Mouse (Mus musculus) gastrocnemius, postnatal 4 days (tissue): ENCODE data around the gene Lrp5. TPM values are rescaled to one million over a fixed set of nuclear protein-coding genes. Genes with fewer than 3 reads are reported as not detected.
A peak's percentile ranks its signal among the peaks of the same experiment; 100 is the strongest.

Source experiments
- DNase-seq, 2 experiments: peaks; one replicate each; pipeline ENCODE4 v3.0.0; 2021 to 2022; ENCODE audit warnings: low spot score in 2 of 2, mixed read lengths in 2 of 2
- long read RNA-seq, 2 experiments: library from polyadenylated mRNA; stranded (forward); transcript quantifications; one replicate each; pipeline ENCODE4 v2.0.0; 2021
- total RNA-seq, 2 experiments: library from RNA; stranded (reverse); gene quantifications; 2 replicates each; pipeline ENCODE4 v1.2.3; 2021

Lrp5 gene
- total RNA-seq, result 10 to 100 TPM; 51.4 to 55.9 TPM
- long read RNA-seq, experiment 1, full-length matches to known transcripts, result 1 of 4 reads
- long read RNA-seq, experiment 1, partial matches to known transcripts, result 1 of 4 reads
- long read RNA-seq, experiment 1, other reads (novel, unspliced or antisense), result 2 of 4 reads
- long read RNA-seq, experiment 2, full-length matches to known transcripts, result 3 of 9 reads
- long read RNA-seq, experiment 2, partial matches to known transcripts, result 3 of 9 reads
- long read RNA-seq, experiment 2, other reads (novel, unspliced or antisense), result 3 of 9 reads

DNA sequence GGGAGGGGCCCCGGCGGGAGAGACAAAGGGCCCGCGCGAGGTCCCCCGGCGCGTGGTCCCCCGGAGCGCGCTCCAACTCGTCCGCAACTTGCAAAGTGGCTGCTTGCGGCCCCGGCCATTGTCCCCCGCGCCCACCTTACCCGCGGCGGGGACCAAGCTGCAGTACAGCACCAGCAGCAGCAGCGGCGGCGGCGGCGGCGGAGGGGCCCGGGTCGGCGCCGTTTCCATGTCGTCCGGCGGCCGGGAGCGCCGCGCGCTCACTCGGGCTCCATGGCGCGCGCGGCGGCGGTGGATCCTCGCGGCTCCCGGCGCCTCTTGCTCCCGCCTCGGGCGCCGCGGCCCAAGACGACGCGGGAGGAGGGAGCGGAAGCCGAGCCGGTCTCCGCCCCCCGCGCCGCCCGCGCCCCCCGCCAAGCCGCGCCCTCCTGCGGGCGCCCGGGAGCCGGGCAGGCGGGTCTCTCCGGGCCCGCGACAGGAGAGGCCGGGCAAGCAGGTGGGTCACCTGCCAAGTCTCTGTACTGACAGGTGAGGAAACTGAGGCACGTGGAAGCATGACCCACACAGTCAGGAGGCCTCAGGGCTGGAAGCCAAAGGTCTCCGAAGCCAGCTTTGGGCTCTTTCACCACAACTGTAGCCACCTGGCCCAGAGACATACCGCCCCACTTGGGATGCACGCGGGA is at the start of gene Lrp5:
TSS of gene Lrp5 (minus strand) at position 350 of the 680 bp plus-strand sequence.
- DNase-seq, result peak; percentile 46 to 67

DNA sequence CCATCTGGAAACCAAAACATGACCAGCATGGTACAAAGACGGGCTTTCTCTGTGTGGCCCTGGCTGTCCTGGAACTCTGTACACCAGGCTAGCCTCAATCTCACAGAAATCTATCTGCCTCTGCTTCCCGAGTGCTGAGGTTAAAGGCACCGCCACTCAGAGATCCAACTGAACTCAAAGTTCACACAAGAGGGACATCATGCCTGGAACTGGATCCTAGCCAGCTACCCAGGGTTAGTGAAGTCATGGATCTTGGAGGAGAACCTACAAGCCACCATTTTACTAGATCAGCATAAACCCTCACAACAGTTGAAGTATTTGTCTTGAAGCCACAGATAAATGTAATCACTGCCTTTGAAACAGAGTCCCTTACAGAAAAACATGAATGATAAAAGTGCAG is 49.6 kb upstream of the Lrp5 start:
- DNase-seq, result no peak

DNA sequence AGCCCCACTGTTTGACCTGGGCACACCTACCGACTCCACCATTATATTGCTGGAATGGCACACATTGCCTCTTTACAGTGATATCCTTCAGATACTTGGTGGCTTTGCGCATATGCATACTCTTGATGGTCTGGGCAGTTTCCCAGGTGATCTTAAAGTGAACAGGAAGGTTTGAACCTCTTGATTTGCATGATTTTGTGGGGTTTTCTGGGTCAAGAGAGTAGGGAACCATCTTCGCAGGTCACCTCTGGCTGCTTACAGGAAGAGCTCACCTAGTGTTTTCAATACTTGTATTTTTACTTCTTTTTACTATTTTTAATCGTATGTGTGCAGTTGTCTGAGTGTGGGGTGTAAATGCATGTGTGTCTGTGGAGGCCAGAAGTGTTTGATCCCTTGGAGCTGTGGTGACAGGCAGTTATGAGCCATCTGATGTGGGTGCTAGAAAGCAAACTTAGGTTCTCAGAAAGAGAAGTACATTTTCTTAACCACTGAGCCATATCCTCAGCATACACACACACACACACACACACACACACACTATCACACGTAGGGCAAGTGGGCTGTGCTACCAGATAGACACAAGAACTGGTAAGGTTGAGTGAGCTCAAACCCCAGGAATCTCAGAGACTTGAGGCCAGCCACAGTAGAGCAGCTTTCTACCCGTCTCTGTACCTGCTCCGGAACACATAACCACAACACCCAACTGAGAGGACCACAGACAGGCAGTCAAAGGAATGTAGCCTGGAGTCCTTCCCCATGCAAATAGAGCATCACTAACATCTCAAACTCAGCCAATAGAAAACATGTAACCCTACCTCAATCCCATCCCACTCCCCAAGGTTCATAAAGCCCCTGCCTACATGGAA is 44.6 kb upstream of the Lrp5 start:
- no peak for DNase-seq

DNA sequence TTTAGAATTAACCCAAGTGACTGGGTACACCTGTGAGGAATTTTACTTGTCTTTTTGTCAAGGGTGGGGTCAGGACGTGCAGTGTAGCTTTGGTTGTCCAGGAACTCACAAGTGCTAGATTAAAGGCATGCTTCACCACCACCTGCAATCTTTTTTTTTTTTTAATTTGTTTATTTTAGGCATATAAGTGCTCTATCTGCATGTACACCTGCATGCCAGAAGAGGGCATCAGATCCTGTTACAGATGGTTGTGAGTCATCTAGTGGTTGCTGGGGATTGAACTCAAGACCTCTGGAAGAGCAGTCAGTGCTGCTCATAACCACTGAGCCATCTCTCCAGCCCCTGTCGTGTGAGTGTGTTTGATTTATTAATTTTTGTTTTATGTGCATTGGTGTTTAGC is 42.5 kb upstream of the Lrp5 start:
- no peak for DNase-seq

DNA sequence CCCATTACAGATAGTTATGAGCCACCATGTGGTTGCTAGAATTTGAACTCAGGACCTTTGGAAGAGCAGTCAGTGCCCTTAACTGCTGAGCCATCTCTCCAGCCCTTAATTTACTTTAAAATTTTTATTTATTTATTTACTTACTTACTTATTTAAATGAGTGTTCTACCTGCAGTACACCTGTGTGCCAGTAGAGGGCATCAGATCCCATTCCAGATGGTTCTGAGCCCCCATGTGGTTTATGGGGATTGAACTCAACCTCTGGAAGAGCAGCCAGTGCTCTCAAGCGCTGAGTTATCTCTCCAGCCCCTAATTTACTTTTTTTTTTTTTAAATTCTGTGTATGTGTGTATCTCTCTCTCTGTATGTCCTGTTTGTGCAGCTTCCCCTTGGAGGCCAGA is 38.4 kb upstream of the Lrp5 start:
- peak; percentile 51 to 59 for DNase-seq

DNA sequence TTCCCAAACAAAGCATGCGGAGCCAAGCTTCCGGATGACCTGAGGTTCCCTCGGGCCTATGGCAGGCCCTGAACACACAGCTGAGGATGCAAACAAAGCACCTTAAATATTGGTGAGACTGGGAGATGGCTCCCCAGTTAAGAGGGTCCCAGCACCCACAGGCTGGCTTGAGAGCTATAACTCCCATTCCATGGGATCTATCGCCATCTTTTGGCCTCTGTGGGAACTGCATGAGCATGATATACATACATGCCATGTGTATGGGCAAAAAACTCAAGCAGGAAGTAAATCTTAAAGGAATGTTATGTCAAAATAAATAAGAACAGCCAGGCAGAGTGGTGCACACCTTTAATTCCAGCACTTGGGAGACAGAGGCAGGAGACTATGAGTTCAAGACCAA is 37.5 kb upstream of the Lrp5 start:
- no peak for DNase-seq

DNA sequence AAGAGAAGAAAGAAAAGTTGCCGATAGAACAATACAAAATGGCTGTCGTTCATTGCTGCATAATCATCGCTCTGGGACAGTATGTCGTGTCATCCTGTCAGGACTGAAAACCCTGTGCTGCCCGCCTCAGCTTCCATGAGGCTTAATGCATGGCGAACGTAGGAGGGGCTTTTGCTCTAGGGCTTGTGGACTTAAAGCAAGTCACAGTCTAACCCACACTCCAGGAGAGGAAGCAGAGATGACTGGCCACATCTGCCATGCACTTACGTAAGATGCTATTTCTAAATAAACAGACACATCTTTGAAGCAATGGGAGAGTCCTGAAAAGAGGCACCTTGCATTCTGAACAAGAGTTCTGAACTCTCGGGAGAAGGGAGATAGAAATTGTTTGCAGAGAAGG is 36.8 kb upstream of the Lrp5 start:
- DNase-seq, result no peak

DNA sequence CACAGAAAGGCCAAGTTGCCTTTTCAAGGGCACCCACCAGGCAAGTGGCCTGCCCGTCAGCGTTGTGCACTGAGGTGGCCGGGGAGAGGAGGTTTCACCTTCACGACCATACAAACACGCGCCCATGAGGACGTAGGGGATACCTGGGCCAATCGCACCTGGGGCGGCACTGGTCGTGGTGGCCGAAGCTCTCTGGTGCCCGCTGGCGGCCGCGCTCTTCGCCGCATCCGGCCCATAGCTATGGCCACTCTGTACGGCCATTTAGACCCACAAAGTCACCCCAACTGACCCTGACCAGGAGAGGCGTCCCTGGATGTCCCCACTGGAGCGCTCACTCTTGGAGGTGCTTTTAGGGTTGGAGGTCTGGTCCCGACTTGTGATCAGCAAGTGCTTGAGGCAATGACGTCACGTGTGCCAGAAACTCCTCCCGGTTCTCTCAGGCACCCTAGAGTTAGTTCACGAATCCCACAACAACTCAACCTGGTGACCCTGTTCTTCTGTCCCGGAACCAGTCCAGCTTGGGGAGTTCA is 33.1 kb upstream of the Lrp5 start:
- peak in 1 of 2 experiments; percentile 58 for DNase-seq

DNA sequence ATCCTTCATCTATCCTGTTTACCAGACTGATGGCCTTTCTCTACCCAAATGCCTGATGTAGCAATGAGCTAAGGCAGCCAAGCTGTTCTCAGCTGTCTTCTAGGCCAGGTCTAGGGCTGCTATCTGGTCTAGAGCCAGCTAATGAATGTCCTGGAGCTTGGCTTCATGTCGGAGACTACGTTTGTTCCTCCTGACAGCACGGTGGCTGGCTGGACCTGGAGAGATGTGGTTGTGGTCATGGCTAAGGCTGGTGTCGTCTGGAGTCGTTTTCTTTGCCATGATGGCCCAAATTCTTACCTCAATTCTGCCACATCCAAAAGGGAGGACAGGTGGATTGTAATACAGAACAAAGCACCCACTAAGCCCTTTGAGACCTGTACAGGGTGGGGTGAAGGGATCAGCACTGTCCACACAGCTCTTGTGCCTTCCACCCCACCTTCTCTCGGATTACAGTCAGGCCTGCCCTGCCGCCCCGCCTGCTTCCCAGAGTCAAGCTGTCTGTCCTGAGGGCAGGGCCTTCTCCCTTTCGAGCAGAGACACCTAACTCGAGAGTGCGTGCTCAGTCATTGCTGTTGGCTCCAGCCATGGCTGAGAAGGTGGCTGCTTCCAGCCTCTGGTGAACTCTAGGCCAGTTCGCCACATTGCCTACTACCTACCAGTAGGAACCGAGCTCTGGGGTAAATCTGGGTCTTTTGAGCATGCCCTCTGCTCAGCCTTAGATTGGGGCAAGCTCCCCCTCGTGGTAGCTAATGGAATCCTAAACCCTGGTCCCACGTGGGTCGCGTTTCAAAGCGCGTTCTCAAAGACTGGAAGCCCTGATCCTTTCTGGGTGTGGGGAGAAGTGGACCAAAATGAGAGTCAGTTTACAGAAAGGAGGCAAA is 32.4 kb upstream of the Lrp5 start:
- peak in 1 of 2 experiments; percentile 74 for DNase-seq

DNA sequence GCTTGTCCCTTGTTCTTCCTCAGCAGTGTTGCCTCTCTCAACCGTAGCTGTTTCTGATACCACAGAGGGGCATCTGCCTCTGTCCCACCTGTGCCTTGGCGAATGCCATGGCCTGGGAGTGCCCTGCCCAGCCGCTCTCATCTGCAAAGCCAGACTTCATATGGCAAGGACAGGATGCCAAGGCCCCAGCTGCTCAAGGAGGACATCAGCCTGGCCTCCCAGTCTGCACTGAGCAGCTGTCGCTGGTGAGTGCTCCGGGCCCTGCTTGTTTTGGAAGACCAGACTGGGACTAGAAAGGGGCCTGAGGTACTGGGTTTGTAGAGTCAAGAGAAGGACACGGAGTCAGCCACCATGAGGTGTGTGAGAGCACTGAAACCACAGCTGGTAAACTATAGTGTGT is 28.0 kb upstream of the Lrp5 start:
- DNase-seq, result peak in 1 of 2 experiments; percentile 52

DNA sequence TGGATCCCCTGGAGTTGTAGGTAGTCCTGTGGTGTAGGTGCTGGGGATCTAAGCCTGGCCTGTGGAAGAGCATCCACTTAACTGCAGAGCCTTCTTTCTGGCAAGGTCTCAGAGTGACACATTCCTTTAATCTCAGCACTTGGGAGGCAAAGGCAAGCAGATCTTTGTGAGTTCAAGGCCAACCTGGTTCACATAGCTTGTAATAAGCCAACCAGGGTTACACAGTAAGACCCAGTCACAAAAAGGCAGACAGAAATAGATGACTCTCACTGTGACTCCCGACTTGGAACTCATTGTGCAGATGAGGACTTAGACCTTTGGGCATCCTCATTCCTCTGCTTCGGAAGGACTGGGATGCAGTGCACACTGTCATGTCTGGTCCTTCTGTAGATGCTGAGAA is 24.1 kb upstream of the Lrp5 start:
- no peak for DNase-seq

DNA sequence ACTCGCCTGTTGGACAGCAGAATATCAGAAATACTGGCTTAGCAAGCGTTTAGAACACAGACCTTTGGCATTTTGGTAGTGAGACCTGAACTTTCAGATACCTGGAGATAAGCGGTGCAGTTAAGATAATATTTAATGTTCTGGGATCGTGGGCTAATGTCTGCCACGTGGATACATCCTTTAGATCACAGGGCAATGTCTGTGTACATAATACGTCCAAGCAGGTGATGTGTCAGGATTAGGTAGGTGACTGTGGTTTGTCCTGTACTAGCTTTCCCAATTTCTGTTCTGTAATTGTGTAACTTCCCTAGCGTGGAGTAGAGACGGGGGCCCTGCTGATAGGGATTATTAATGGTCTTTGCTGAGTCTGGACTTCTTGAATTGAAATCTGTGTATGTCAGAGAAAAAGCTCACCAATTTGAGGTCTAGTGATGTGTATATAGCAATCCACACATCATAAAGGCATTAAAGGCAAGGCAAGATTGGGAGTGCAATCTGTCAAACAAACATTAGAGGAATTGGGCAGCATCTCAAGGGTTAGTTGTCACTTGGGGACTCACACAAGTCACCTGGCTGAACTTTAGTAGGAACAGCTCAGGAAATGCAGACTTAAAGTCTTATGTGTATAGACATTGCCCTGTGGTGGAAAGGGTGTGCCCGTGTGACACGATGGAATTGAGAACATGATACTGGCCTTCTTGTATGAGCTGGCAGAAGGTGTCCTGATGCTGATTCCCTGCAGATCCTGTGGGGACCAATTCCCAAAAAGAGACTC is 22.8 kb upstream of the Lrp5 start:
- DNase-seq, result no peak

DNA sequence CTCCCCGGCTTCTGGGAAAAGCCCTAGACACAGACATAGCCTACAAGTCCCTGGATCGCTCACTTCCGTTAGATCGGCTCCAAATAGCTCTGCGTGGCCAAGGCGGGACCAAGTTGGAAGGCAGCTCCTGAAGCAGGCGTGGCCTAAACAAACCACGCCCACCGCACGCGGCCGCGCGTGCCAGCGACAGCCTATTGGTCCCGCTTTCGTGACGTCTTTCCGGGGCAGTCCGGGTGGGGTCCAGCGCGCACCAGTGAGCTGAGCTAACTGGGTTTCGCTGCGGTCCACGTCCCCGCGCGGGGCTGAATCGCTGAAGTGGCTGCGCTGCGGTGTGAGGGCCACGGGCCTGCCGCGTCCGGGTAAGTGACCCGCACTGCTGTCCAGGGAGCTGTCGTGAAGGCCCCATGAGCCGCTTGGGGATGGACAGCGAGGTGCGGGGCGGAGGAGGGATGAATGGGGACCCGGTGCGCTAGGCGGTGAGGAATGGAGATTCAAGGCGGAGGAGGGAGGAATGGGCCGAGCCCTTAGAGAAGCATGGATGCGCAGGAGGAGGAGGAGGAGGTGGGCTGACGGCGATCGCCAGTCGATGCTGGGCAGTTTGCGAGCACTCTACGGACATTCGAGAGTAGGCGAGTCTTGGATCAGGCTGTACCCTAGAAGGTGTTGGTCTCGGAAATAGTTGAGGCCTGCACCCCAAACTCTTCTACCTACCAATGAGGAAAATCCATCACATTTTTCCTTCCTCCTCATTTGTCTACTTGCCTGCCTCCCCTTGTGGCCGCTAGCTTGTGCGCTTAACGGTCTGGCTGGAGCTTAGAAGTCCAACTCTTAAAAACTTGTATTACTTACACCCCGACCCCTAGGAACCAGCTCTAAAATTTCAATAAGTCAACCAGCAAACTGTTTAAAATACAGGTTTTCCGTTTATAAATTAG is 22.0 kb upstream of the Lrp5 start, which contains the start of gene 1810055G02Rik:
TSS of gene 1810055G02Rik (plus strand) at position 216 of the 935 bp plus-strand sequence.
- DNase-seq, result peak; percentile 97 to 98

DNA sequence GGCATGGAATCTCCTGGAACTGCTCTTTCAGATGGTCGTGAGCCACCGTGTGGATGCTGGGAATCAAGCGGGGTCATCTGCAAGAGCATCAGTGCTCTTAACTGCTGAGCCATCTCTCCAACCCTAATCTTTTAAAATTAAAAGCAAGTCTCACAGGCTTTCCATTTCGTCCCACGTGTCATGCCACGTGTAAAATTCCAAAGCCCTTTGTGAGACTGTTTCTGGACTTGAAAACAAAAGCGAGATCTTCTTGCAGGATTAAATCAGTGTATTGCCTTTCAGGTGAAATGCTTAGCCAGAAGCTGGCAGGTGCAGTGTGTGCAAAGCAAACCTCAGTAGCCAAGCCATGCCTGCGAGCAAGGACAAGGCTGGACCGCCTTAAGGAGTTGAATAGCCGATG is 21.2 kb upstream of the Lrp5 start:
- DNase-seq, result no peak

DNA sequence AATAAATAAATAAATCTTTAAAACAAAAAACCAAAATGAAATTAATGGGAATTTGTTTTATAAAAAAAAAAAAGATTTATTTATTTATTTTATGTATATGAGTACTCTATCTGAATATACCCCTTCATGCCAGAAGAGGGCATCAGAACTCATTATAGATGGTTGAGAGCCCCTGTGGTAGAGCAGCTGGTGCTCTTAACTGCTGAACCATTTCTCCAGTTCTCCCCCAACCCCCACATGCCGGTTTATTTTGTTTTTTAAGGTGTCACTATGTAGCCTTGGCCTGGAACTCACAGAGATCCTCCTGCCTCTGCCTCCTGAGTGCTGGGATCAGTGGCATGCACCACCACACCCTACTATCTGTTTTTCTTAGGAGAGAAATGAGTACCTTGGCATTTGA is 19.9 kb upstream of the Lrp5 start:
- no peak for DNase-seq

DNA sequence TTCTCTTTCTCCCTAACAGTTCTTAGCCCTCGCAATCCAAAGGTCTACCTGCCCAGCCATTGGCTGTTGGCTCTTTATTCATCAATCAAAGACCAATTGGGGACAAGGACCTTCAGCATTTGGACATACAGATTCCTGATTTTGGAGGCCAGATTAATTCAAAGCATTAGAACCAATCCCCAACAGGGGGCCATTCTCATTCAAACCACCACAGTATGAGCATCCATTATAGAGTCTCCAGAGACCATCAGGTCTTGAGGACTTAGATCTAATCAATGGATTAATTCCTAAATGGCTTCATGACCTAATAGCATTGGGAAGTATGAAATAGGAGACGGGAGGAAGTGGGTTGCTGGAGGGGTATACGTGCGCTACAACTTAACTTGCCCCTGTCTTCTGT is 16.1 kb upstream of the Lrp5 start:
- no peak for DNase-seq

DNA sequence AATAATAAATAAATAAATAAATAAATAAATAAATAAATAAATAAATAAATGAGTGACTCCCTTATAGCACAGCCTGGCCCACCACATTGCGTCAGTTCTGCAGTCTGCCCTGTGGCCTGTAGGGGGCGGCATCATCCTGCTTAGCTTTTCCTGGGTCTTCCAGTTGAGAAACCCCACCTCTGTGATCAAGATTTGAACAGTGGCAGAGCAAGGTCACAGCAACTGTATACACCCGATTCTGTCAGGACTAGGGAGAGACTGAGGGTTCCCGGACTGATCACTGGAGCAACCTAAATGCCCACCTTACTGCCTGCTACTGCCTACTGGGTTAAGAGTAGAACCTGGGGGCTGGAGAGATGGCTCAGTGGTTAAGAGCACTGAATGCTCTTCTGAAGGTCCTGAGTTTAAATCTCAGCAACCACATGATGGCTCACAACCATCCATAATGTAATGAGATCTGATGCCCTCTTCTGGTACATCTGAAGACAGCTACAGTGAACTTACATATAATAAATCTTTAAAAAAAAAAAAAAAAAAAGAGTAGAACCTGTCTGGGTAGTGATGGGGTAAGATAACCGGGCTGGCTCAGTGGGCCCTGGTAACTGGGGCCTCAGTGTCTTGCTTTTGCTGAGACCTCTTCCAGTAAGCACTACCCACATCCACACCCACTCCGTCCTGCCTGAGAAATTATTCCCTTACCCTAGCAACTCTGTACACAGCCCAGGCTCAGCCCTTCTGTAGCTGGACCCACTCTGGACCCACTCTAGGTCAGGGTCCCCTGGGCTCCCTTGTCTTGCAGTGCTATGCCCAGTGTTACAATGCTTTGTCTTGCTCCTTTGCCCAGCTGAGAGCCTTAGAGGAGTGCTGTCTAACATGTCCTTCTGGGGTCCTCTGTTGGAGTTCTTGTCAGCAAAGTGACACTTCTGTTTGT is 13.4 kb upstream of the Lrp5 start:
- DNase-seq, result peak; percentile 59 to 79

DNA sequence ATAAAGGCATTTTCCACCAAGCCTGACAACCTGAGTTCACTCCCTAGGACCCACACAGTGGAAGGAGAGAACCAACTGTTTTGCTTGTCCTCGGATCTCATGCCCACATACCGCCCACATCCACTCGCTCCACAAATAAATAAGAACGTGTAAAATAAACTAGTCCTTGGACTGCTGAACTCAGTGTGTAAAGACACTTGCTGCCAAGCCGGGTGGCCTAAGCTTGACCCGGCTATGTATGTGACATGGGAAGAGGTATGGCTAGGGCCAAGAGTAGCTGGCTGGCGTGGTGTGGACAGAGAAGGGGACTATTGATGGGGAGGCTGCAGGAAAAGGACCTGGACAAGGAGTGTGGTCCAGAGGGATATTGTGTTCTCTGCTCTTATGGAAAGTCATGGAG is 11.7 kb upstream of the Lrp5 start:
- no peak for DNase-seq
